Mouse (Mus musculus) embryonic facial prominence, embryonic 15.5 days (tissue): ENCODE measurements around the gene Tmem164. TPM values are rescaled to one million over a fixed set of nuclear protein-coding genes. Genes with fewer than 3 reads are reported as not detected.
"Not testable (repeated sequence)": the region's sequence is repeated elsewhere in the genome, so short reads cannot be mapped to it uniquely, and the experiment has no call there.

Experiments
- ATAC-seq: fragments of 200-750 bp; cut with Nextera tagmentation; 2 replicates; pipeline ENCODE4 v1.8.0; 2017; ENCODE audit warnings: low read depth, moderate TSS enrichment; ENCODE audit not compliant: insufficient number of reproducible peaks, low FRiP score, low TSS enrichment
- H3K27ac ChIP-seq: fragments of 300-500 bp; sonication (generic); replicated peaks from 2 replicates; pipeline ENCODE4 v1.5.1; 2015; ENCODE audit warnings: mild to moderate bottlenecking, inconsistent platforms
- H3K27me3 ChIP-seq: fragments of 300-500 bp; sonication (generic); 2 replicates; pipeline ENCODE4 v1.6.1; 2015; ENCODE audit warnings: inconsistent platforms
- H3K36me3 ChIP-seq: fragments of 300-500 bp; sonication (generic); 2 replicates; pipeline ENCODE4 v1.6.1; 2015; ENCODE audit warnings: mild to moderate bottlenecking, inconsistent platforms
- H3K4me1 ChIP-seq: fragments of 300-500 bp; sonication (generic); 2 replicates; pipeline ENCODE4 v1.6.1; 2015; ENCODE audit warnings: inconsistent platforms
- H3K4me2 ChIP-seq: fragments of 300-500 bp; sonication (generic); replicated peaks from 2 replicates; pipeline ENCODE4 v1.6.1; 2015; ENCODE audit warnings: mild to moderate bottlenecking, inconsistent platforms
- H3K4me3 ChIP-seq: fragments of 300-500 bp; sonication (generic); replicated peaks from 2 replicates; pipeline ENCODE4 v1.5.1; 2015; ENCODE audit warnings: mild to moderate bottlenecking, inconsistent platforms
- H3K9ac ChIP-seq: fragments of 300-500 bp; sonication (generic); 2 replicates; pipeline ENCODE4 v1.6.1; 2015; ENCODE audit warnings: inconsistent platforms
- H3K9me3 ChIP-seq: fragments of 300-500 bp; sonication (generic); replicated peaks from 2 replicates; pipeline ENCODE4 v1.6.1; 2016; ENCODE audit warnings: inconsistent platforms
- WGBS: fragments of 180-500 bp; shearing (Covaris S2); methylation state at CpG from one replicate; pipeline ENCODE4 v1.1.7; 2015; 5-methylcytosine and 5-hydroxymethylcytosine counted together
- polyA plus RNA-seq: library from polyadenylated mRNA; unstranded; fragments of >200 nt; fragmentation: Nextera tagmentation; extraction: Ambion mirVana; gene quantifications from 2 replicates; pipeline ENCODE4 v1.2.1, GENCODE M21; 2015

Tmem164 gene
- 47.3 and 48.1 TPM in 2 replicates for polyA plus RNA-seq

DNA sequence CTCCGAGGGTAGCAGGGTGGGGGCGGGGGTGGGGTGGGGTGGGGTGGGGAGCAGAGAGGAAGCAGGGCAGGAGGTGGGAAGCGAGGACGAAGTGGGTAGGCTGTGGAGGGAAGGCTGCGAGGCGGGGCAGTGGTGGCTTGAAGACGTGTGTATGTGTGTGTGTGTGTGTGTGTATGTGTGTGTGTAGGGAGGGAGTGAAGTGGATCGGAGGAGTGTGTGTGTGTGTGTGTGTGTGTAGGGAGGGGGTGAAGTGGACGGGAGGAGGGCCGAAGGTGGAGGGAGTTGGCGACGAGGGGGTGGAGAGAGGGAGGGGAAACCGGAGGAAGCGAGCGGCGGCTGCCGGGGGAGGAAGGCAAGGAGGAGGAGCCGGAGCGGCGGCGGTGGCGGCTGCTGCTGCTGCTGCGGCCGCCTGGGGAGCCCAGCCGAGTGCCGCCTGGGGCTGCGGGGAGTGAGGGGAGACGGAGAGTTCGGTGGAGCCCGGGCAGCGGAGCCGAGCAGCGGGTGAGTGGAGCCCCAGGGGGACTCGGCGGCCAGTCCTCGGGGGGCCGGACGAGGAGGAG lies at the start of gene Tmem164:
Gene Tmem164 (plus strand): TSS at position 351 of the 560 bp plus-strand sequence.
- H3K9ac ChIP-seq: peak within 1 kb of the TSS; percentile 47
- H3K4me2 ChIP-seq: peak within 1 kb of the TSS; percentile 58
- peak within 1 kb of the TSS; percentile 95 for H3K27ac ChIP-seq
- H3K36me3 ChIP-seq: no peaks in the 10 kb centered on the region
- peak; percentile 87 for ATAC-seq
- peak within 1 kb of the TSS; percentile 56 for H3K4me3 ChIP-seq
- H3K27me3 ChIP-seq: peaks cover 11% of the 10 kb centered on the region
- 7% methylated on average over 19 of the region's 38 CpGs for WGBS
- no peaks in the 10 kb centered on the region for H3K9me3 ChIP-seq
- peaks cover 15% of the 10 kb centered on the region for H3K4me1 ChIP-seq

DNA sequence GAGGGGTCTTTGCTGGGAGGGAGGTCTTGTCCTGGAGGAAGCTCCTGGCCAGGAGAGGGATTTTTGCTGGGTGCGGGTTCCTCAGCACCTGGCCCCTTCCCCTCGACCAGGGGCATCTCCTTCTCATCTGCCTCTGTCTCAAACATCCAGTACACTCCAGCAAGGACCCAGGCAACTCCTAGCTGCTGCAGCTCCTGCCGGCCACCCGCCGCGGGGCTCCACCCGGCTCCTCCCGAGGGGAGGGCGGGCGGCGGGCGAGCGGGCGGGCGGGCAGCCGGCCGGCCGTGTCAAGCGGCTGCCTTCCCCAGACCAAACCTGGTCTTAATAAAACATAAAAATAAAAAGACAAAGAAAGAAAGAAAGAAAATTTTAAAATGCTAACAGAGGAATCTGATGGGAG lies 48.2 kb upstream of the Tmem164 start:
- not testable (repeated sequence) for H3K9me3 ChIP-seq

DNA sequence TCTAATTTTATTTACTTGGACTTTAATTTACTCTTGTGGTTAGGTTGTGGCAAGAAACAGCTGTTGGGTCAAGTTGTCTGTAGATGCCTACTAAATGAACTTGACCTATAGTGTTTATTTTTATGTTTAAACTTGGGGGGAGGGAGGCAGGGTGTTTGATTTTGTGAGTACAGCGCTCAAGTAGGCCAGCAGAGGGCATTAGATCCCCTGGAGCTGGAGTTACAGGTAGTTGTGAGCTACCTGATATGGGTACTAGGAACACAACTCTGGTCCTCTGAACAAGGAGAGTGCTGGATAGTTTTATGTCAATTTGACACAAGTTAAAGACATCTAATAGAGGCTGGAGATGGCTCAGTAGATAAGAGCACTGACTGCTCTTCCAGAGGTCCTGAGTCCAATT lies 34.0 kb upstream of the Tmem164 start:
- Histone ChIP-seq H3K4me3 (no peak overlapping the region), H3K4me1 (no peaks in the 10 kb centered on the region), H3K9me3 (no peaks in the 10 kb centered on the region), H3K27me3 (no peaks in the 10 kb centered on the region), H3K4me2 (no peak overlapping the region), H3K9ac (no peak overlapping the region), H3K27ac (no peak overlapping the region), H3K36me3 (no peaks in the 10 kb centered on the region)
- WGBS: 52% methylated on average over 1 of the region's 1 CpGs
- ATAC-seq: no peak

More for the DNA sequence above, 48.2 kb upstream of the Tmem164 start:
- not testable (repeated sequence) for H3K9ac ChIP-seq, H3K4me3 ChIP-seq, H3K36me3 ChIP-seq, H3K4me2 ChIP-seq, H3K4me1 ChIP-seq, ATAC-seq, H3K27ac ChIP-seq, H3K27me3 ChIP-seq
- WGBS: 15% methylated on average over 17 of the region's 19 CpGs

DNA sequence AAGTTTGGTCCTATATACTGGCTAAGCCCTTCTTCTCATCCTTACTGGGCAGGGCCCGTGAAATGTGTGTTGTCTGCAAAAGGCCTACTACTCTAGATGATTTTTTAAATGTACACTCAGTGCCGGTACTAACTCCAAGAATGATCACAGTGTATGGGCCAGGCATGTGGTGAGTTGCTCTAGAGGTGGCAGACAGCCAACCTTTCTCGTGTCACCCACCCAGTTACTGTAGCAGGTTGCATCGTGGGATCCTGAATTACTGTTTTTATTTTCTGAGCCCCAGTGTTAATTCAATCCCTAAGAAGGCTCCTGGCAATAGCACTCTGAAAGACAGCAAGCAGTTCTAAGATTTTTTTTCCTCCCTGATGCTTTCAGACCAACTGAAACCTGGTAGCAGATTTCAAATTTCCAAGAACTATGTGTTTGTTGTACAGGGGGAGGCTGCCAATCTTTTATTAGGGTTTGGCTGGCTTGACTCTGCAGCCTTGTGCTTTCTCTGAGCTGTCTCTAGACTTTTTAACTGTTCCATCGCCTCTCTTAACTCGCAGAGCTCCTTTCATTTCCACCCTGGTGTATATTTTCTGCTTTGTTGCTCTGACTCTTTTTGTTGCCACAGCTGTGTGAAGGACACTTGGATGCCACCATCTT lies 31.0 kb upstream of the Tmem164 start:
- WGBS: 41% methylated on average over 6 of the region's 6 CpGs
- H3K27ac ChIP-seq: no peak overlapping the region
- H3K4me3 ChIP-seq: no peak overlapping the region
- H3K4me2 ChIP-seq: no peak overlapping the region
- ATAC-seq: peak; percentile 70; the same call in 1 of the 2 replicates
- H3K27me3 ChIP-seq: no peaks in the 10 kb centered on the region
- no peaks in the 10 kb centered on the region for H3K36me3 ChIP-seq
- H3K4me1 ChIP-seq: no peaks in the 10 kb centered on the region
- no peak overlapping the region for H3K9ac ChIP-seq
- no peaks in the 10 kb centered on the region for H3K9me3 ChIP-seq

DNA sequence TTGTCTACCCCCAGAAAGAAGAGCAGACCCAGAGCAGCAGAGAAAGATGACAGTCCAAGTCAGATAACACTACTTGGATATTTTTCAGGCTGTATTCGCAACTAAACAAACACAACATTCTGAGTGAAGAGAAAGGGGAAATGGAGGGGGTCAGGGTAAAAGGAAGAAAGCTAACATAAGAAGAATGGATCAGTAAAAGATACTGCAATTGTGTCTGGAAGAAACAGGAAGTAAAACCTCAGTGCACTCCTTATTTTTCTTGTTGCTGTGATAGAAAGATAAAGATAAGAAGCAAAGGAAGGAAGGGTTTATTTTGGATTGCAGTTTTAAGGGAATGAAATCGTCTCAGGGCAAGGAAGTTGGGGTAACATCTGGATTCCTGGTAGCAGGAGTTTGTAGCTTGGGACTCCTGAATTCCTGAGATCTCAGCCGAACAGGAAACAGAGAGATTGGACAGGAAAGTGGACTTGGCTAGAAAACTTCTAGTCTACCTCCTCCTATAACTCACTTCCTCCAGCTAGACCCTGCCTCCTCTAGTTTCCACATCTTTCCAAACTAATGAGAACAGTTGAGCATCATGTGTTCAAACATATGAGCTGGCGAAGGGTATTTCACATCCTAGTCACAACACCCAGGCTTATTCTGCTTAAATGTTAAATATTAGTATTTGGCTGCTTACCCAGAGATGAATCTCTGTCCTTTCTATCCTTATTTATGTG lies 16.3 kb upstream of the Tmem164 start:
- Histone ChIP-seq H3K9me3 (no peaks in the 10 kb centered on the region), H3K27ac (peak overlapping the region; percentile 58), H3K4me1 (no peaks in the 10 kb centered on the region; the same call in 1 of the 2 replicates), H3K9ac (no peak overlapping the region), H3K27me3 (peaks cover under 1% of the 10 kb centered on the region), H3K36me3 (no peaks in the 10 kb centered on the region), H3K4me3 (no peak overlapping the region), H3K4me2 (no peak overlapping the region)
- no peak for ATAC-seq
- WGBS: 38% methylated on average over 4 of the region's 4 CpGs

DNA sequence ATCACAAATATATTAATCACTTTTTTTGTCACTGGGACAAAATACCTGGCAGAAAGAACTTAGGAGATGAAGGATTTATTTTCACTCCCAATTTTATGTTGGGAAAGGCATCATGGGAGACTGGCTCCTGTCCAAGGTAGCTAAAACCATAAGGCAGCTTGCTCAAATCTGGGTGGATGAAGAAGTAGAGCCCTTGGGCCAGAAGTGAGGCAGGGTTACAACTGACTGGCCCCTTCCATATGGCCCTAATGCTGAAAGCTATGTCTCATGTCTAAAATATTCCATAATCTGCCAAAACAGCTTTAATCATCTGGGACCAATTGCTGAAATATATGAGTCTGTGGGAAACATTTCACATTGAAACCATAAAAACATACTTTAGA lies 15.8 kb upstream of the Tmem164 start:
- ATAC-seq: peak; percentile 78; the same call in 1 of the 2 replicates
- no peak overlapping the region for H3K9ac ChIP-seq
- H3K27me3 ChIP-seq: peaks cover 3% of the 10 kb centered on the region
- H3K4me3 ChIP-seq: no peak overlapping the region
- no peaks in the 10 kb centered on the region for H3K36me3 ChIP-seq
- H3K4me1 ChIP-seq: no peaks in the 10 kb centered on the region; the same call in 1 of the 2 replicates
- peak overlapping the region; percentile 58; the same call in 1 of the 2 replicates for H3K27ac ChIP-seq
- no peaks in the 10 kb centered on the region for H3K9me3 ChIP-seq
- no peak overlapping the region for H3K4me2 ChIP-seq

DNA sequence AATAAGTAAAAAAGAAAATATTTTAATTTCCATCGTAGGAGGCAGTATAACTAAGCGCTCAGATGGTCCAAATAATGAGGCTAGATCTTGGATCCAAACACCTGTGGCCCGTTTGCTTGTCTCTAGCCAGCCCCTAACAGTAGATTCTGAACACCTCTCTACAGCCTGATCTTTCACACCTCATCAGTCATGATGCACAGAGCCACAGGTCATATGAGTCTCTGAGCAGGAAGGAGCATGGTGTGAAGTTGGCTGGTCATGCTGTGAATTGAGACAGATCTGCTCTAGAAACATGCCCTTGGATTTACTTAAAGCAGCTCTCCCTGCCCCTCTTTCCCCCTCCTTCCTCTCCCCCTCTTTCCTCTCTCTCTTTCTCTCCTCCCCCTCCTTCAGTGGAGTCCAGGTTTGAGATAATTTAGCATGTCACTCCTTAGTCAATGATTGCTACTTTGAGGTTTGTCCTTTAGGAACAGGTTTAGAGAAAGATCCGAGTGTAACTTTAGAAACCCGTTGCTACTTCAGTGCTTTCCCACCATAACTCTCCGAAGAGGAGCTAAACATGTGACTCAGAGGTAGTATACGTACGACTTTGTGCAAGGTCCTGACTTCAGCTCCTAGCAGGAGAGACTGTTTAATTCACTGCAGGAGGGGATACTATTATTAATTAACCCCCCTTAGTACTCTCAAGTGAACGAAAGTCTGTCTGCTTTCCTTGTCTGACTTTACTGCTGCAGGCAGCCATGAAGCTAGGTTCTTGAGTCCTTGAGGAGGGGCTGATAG lies 11.7 kb upstream of the Tmem164 start:
- peaks cover 3% of the 10 kb centered on the region; the same call in 1 of the 2 replicates for H3K27me3 ChIP-seq
- H3K36me3 ChIP-seq: no peaks in the 10 kb centered on the region
- H3K4me2 ChIP-seq: peak overlapping the region; percentile 12
- H3K9ac ChIP-seq: no peak overlapping the region
- H3K4me1 ChIP-seq: no peaks in the 10 kb centered on the region; the same call in 1 of the 2 replicates
- H3K4me3 ChIP-seq: no peak overlapping the region
- WGBS: 38% methylated on average over 9 of the region's 9 CpGs
- H3K27ac ChIP-seq: peak overlapping the region; percentile 68; the same call in 1 of the 2 replicates
- H3K9me3 ChIP-seq: no peaks in the 10 kb centered on the region
- ATAC-seq: no peak

DNA sequence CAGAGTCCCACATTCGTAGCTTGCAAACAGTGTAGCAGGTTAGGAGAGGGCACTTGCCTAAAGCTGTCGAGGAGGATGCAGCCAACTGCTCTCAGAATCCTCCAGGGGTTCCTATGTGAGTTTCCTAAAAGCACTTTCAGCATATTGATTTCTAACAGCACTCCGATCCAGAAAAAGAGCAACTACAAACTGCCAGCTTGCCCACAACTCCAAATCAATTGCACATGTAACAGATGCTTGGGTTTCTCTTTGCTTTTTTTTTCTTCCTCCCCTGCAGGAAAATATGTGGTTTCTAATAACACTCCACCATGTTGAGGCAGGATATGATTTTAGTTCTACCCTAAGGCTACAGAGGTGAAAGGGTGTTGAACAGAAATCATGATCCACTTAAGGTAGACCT lies 11.1 kb upstream of the Tmem164 start:
- WGBS: 26% methylated on average over 3 of the region's 3 CpGs
- Histone ChIP-seq H3K9ac (no peak overlapping the region), H3K9me3 (no peaks in the 10 kb centered on the region), H3K27me3 (peaks cover 3% of the 10 kb centered on the region; the same call in 1 of the 2 replicates), H3K27ac (peak overlapping the region; percentile 68; the same call in 1 of the 2 replicates), H3K4me2 (peak overlapping the region; percentile 12; the same call in 1 of the 2 replicates), H3K36me3 (no peaks in the 10 kb centered on the region), H3K4me1 (no peaks in the 10 kb centered on the region; the same call in 1 of the 2 replicates), H3K4me3 (no peak overlapping the region)
- ATAC-seq: no peak

DNA sequence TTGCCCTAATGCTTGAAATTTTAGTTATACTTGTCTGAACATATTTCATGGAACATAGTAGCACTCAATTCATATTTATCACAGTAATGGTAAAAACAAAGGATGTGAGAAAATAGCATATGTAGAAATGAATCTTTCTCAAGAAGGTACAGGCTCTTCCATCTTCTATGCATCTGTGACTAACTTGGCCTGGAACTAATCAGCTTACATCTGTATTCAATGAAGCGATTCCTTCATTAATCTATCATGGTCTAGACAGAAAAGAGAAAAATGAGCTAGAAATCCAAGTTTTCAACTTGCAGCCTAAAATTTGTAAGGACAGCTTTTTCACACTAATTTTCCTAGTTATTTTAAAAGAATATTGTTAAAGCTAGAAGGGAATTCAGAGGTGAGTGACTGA lies 10.1 kb upstream of the Tmem164 start:
- H3K27me3 ChIP-seq: peaks cover 3% of the 10 kb centered on the region; the same call in 1 of the 2 replicates
- H3K27ac ChIP-seq: no peak overlapping the region
- H3K9me3 ChIP-seq: no peaks in the 10 kb centered on the region
- H3K4me3 ChIP-seq: no peak overlapping the region
- no peaks in the 10 kb centered on the region for H3K4me1 ChIP-seq
- 36% methylated on average over 1 of the region's 1 CpGs for whole genome bisulfite sequencing
- ATAC-seq: no peak
- no peak overlapping the region for H3K4me2 ChIP-seq
- no peaks in the 10 kb centered on the region for H3K36me3 ChIP-seq
- H3K9ac ChIP-seq: no peak overlapping the region

DNA sequence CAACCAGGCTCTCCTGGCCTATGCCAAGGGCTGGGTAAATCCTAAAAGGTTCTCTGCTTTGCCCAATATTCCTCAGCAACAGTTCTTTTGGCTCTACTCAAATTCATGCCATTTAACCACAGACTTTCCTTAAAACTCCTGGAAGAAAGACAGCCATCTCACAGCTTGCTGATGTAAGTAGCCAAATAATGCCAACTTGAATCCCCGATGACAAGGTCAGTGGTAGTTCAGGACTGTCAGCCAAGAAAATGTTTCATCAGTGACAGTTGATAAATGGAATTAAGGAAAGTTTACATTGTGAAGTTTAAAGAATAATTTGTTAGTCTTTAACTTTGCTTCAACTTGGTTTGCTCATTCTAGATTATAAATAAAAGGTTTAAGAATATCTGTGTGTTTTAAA lies 8.5 kb upstream of the Tmem164 start:
- H3K9me3 ChIP-seq: no peaks in the 10 kb centered on the region
- ATAC-seq: no peak
- no peak overlapping the region for H3K9ac ChIP-seq
- 81% methylated on average over 1 of the region's 1 CpGs for WGBS
- H3K27ac ChIP-seq: no peak overlapping the region
- H3K4me2 ChIP-seq: no peak overlapping the region
- H3K36me3 ChIP-seq: no peaks in the 10 kb centered on the region
- H3K27me3 ChIP-seq: peaks cover 3% of the 10 kb centered on the region; the same call in 1 of the 2 replicates
- no peaks in the 10 kb centered on the region for H3K4me1 ChIP-seq
- no peak overlapping the region for H3K4me3 ChIP-seq

DNA sequence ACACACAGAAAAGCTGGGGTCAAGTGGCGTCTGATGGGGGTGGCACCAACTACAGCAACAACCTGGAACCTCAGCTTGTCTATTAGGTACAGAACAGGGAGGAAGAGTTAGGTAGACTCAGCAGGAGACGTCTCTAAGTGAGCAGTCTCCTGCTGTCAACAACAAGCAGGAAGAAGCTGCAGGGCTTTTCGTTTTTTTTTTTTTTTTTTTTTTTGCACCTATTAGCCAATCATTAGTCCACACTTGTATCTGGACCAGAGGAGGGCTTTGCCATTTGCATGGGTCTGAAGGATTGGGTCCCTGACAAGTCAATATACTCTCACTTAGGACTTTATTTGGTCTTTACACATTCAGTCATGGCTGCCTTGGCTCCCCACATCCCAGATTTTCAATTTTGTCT lies 4.0 kb upstream of the Tmem164 start:
- Histone ChIP-seq H3K4me1 (no peaks in the 10 kb centered on the region), H3K9me3 (no peaks in the 10 kb centered on the region), H3K27me3 (peaks cover 7% of the 10 kb centered on the region; the same call in 1 of the 2 replicates), H3K9ac (no peak overlapping the region), H3K4me2 (no peak overlapping the region), H3K36me3 (no peaks in the 10 kb centered on the region), H3K27ac (no peak overlapping the region), H3K4me3 (no peak overlapping the region)
- 36% methylated on average over 2 of the region's 3 CpGs for WGBS
- no peak for ATAC-seq
